Mouse (Mus musculus) stomach, embryonic 14.5 days (tissue): ENCODE measurements at regions not wholly inside any gene's neighbourhood (a gene's known extent, or its start where the extent isn't known, plus 50 kb on each side); places are given as distances from the start of the nearest gene placed in this dataset.

Source experiments
- ATAC-seq: fragments of 200-750 bp; cut with Nextera tagmentation; 2 replicates; pipeline ENCODE4 v1.8.0; 2017; ENCODE audit warnings: low read depth, moderate TSS enrichment; ENCODE audit not compliant: insufficient number of reproducible peaks, insufficient read depth, low FRiP score
- H3K27ac ChIP-seq: fragments of 300-500 bp; sonication (generic); 2 replicates; pipeline ENCODE4 v1.5.1; 2014; ENCODE audit warnings: mild to moderate bottlenecking, low read length, moderate library complexity, mixed read lengths
- H3K27me3 ChIP-seq: fragments of 300-500 bp; sonication (generic); 2 replicates; pipeline ENCODE4 v1.6.1; 2014; ENCODE audit warnings: low read length, control low read depth, mixed read lengths; ENCODE audit not compliant: control insufficient read depth, insufficient read depth
- H3K36me3 ChIP-seq: fragments of 300-500 bp; sonication (generic); 2 replicates; pipeline ENCODE4 v1.6.1; 2014; ENCODE audit warnings: mild to moderate bottlenecking, control low read depth, low read length, moderate library complexity, mixed read lengths; ENCODE audit not compliant: control insufficient read depth, insufficient read depth
- H3K4me1 ChIP-seq: fragments of 300-500 bp; sonication (generic); 2 replicates; pipeline ENCODE4 v1.6.1; 2014; ENCODE audit warnings: low read length, control low read depth, mixed read lengths; ENCODE audit not compliant: control insufficient read depth, insufficient read depth
- H3K4me2 ChIP-seq: fragments of 300-500 bp; sonication (generic); replicated peaks from 2 replicates; pipeline ENCODE4 v1.6.1; 2014; ENCODE audit warnings: low read depth, low read length, control low read depth
- H3K4me3 ChIP-seq: fragments of 300-500 bp; sonication (generic); 2 replicates; pipeline ENCODE4 v1.5.1; 2014; ENCODE audit warnings: low read depth, low read length, control low read depth
- H3K9ac ChIP-seq: fragments of 300-500 bp; sonication (generic); replicated peaks from 2 replicates; pipeline ENCODE4 v1.6.1; 2014; ENCODE audit warnings: low read depth, mild to moderate bottlenecking, control low read depth, low read length, moderate library complexity, mixed read lengths
- H3K9me3 ChIP-seq: fragments of 300-500 bp; sonication (generic); 2 replicates; pipeline ENCODE4 v1.6.1; 2016; ENCODE audit warnings: low read depth, low read length, control low read depth; ENCODE audit not compliant: control insufficient read depth
- WGBS: fragments of 180-500 bp; shearing (Covaris S2); extraction: QIAGEN DNeasy Blood & Tissue Kit; methylation state at CpG from one replicate; pipeline ENCODE4 v1.1.7; 2014; 5-methylcytosine and 5-hydroxymethylcytosine counted together

GRCm38 (mm10) chr3:149431795-149432194, 441.4 kb upstream of the Adgrl2 start:
- WGBS = 92% methylated on average over 10 of the region's 10 CpGs
- no peak overlapping the region for H3K4me2 ChIP-seq
- H3K4me1 ChIP-seq = no peaks in the 10 kb centered on the region
- no peaks in the 10 kb centered on the region for H3K27me3 ChIP-seq
- ATAC-seq = no peak
- H3K4me3 ChIP-seq = no peak overlapping the region
- no peaks in the 10 kb centered on the region for H3K36me3 ChIP-seq
- H3K9ac ChIP-seq = no peak overlapping the region
- H3K27ac ChIP-seq = no peak overlapping the region
- no peaks in the 10 kb centered on the region for H3K9me3 ChIP-seq

- 79% methylated on average over 18 of the region's 18 CpGs for WGBS
- Histone ChIP-seq H3K36me3 (no peaks in the 10 kb centered on the region), H3K27me3 (no peaks in the 10 kb centered on the region), H3K9ac (no peak overlapping the region), H3K4me2 (no peak overlapping the region), H3K9me3 (no peaks in the 10 kb centered on the region), H3K27ac (no peak overlapping the region), H3K4me3 (no peak overlapping the region), H3K4me1 (no peaks in the 10 kb centered on the region)
- ATAC-seq = no peak
Observed at GRCm38 (mm10) chr3:149426023-149426759, 435.8 kb upstream of the Adgrl2 start.

GRCm38 (mm10) chr3:149424306-149424705, 434.0 kb upstream of the Adgrl2 start:
- ATAC-seq = no peak
- Histone ChIP-seq H3K27me3 (no peaks in the 10 kb centered on the region), H3K4me2 (no peak overlapping the region), H3K9me3 (no peaks in the 10 kb centered on the region), H3K36me3 (no peaks in the 10 kb centered on the region), H3K27ac (no peak overlapping the region), H3K4me1 (no peaks in the 10 kb centered on the region), H3K4me3 (no peak overlapping the region), H3K9ac (no peak overlapping the region)
- 75% methylated on average over 1 of the region's 1 CpGs for WGBS

DNA sequence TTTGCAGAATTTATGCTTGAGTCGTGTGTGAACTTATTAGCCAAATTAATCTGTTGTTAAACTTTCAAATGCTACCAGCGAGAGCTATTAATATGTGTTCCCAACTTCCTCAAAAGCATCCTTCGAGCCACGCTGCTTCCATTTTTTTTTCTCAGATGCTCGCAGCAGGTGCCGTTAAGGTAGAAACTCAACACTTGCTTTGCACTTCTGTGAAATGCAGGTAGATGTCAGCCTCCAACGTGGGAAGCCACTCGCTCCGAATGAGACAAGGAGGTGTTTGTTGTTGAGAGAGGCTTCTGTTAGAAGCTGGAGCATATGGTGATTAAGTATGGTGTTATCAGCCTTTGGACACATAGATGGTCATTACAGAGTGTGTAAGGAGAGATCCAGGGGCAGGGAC, 433.1 kb upstream of the Adgrl2 start:
- Histone ChIP-seq H3K4me1 (no peaks in the 10 kb centered on the region), H3K4me3 (no peak overlapping the region)

DNA sequence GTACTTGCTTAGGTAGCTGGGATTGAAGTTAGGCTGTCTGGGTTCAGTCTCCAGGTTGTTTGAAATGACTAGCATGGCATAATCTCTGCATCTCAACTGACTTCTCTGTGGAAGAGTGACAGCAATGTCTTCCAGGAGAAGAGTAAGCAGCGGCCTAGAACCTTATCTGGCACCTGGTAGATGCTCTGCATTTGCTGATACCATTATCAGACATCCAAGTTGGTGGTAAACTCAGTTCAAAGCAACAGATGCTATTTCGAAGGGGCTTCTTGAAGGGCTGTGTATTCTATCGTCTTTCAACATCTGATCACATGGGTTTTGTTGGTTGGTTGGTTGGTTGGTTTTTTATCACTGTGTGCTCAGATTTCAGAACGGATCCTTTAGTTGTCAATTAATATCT, 424.7 kb upstream of the Adgrl2 start:
- H3K9me3 ChIP-seq = no peaks in the 10 kb centered on the region
- no peaks in the 10 kb centered on the region for H3K4me1 ChIP-seq

More for the DNA sequence above, 433.1 kb upstream of the Adgrl2 start:
- H3K9me3 ChIP-seq = no peaks in the 10 kb centered on the region
- no peak overlapping the region for H3K9ac ChIP-seq
- no peak overlapping the region for H3K4me2 ChIP-seq
- H3K27me3 ChIP-seq = no peaks in the 10 kb centered on the region
- H3K27ac ChIP-seq = no peak overlapping the region
- 60% methylated on average over 9 of the region's 9 CpGs for WGBS
- ATAC-seq = no peak
- H3K36me3 ChIP-seq = no peaks in the 10 kb centered on the region

DNA sequence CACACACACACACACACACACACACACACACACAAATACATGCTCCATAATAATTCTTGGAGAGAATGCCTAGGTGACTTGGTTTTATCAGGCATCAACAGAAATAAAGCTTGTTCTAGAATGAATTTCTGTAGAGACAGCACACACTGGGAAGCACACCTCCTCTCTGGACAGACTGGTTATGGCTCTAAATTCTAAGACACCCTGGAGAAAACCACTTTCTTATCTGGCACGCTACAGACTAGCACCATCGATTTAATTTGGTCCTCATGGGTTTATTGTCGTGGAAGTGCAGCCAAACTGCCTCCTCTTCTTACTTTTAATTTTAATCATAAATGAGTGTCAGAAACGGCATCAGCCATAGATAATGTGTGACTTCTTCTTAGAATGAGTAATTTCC, 422.8 kb upstream of the Adgrl2 start:
- Histone ChIP-seq H3K9ac (no peak overlapping the region), H3K36me3 (no peaks in the 10 kb centered on the region), H3K27me3 (no peaks in the 10 kb centered on the region), H3K4me2 (no peak overlapping the region), H3K4me3 (no peak overlapping the region), H3K9me3 (no peaks in the 10 kb centered on the region), H3K4me1 (no peaks in the 10 kb centered on the region), H3K27ac (no peak overlapping the region)
- WGBS = 70% methylated on average over 4 of the region's 4 CpGs
- ATAC-seq = no peak

More for the DNA sequence above, 424.7 kb upstream of the Adgrl2 start:
- H3K27me3 ChIP-seq = no peaks in the 10 kb centered on the region
- no peaks in the 10 kb centered on the region for H3K36me3 ChIP-seq
- H3K9ac ChIP-seq = no peak overlapping the region
- 76% methylated on average over 4 of the region's 4 CpGs for WGBS
- no peak overlapping the region for H3K27ac ChIP-seq
- no peak overlapping the region for H3K4me3 ChIP-seq
- no peak for ATAC-seq
- no peak overlapping the region for H3K4me2 ChIP-seq

- 84% methylated on average over 2 of the region's 2 CpGs for WGBS
- no peak overlapping the region for H3K27ac ChIP-seq
- H3K4me1 ChIP-seq = 0 out of 2 replicates have a peak, but pooled peaks cover 3% of the 10 kb centered on the region
- no peaks in the 10 kb centered on the region for H3K36me3 ChIP-seq
- no peak overlapping the region for H3K4me2 ChIP-seq
- no peak for ATAC-seq
- no peak overlapping the region for H3K4me3 ChIP-seq
- H3K27me3 ChIP-seq = no peaks in the 10 kb centered on the region
- H3K9me3 ChIP-seq = no peaks in the 10 kb centered on the region
- H3K9ac ChIP-seq = no peak overlapping the region
Observed at GRCm38 (mm10) chr3:149410518-149410917, 420.2 kb upstream of the Adgrl2 start.

- H3K9ac ChIP-seq = no peak overlapping the region
- H3K36me3 ChIP-seq = no peaks in the 10 kb centered on the region
- no peaks in the 10 kb centered on the region for H3K9me3 ChIP-seq
- 0 out of 2 replicates have a peak, but pooled peaks cover 3% of the 10 kb centered on the region for H3K4me1 ChIP-seq
- no peak overlapping the region for H3K27ac ChIP-seq
- WGBS = 65% methylated on average over 3 of the region's 3 CpGs
- ATAC-seq = no peak
- no peaks in the 10 kb centered on the region for H3K27me3 ChIP-seq
- H3K4me3 ChIP-seq = no peak overlapping the region
- no peak overlapping the region for H3K4me2 ChIP-seq
Observed at GRCm38 (mm10) chr3:149408858-149409257, 418.5 kb upstream of the Adgrl2 start.

DNA sequence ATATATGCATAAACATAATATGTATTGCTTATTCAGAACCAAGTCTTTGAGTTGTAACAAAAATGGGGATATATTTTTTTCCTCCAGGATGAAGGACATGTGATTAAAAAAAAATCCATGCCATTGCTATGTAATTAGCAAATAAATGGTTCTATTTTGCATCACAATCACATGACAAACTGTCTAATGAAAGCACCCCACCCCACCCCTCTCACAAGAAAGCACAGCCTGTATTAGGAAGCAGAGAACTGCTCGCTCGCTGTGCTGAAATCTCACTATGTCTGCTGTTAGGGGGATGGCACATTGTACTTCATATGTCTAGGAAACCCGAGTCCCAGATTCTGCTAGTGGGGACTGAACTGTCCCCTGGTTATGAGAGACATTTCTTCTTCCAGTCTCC, 415.5 kb upstream of the Adgrl2 start:
- H3K4me1 ChIP-seq = 0 out of 2 replicates have a peak, but pooled peaks cover 3% of the 10 kb centered on the region
- no peak overlapping the region for H3K27ac ChIP-seq
- no peak for ATAC-seq
- H3K36me3 ChIP-seq = no peaks in the 10 kb centered on the region
- H3K4me2 ChIP-seq = no peak overlapping the region
- no peaks in the 10 kb centered on the region for H3K27me3 ChIP-seq
- WGBS = 82% methylated on average over 3 of the region's 3 CpGs
- H3K9ac ChIP-seq = no peak overlapping the region
- H3K4me3 ChIP-seq = no peak overlapping the region
- H3K9me3 ChIP-seq = no peaks in the 10 kb centered on the region
